Mouse (Mus musculus) cortical plate, adult 2 months (tissue): Measurements from ENCODE around the gene Tspear.

Source experiments
- CTCF ChIP-seq: fragments of 200-500 bp; IDR thresholded peaks from 2 replicates; pipeline ENCODE4 v1.5.1; 2011; ENCODE audit warnings: mild to moderate bottlenecking, control low read depth, low read length; ENCODE audit not compliant: insufficient read depth; ENCODE audit errors: extremely low read depth
- POLR2A ChIP-seq: fragments of 200-500 bp; IDR thresholded peaks from 2 replicates; pipeline ENCODE4 v1.6.1; 2011; ENCODE audit warnings: mild to moderate bottlenecking, low read length, control low read depth; ENCODE audit not compliant: insufficient read depth; ENCODE audit errors: extremely low read depth

DNA sequence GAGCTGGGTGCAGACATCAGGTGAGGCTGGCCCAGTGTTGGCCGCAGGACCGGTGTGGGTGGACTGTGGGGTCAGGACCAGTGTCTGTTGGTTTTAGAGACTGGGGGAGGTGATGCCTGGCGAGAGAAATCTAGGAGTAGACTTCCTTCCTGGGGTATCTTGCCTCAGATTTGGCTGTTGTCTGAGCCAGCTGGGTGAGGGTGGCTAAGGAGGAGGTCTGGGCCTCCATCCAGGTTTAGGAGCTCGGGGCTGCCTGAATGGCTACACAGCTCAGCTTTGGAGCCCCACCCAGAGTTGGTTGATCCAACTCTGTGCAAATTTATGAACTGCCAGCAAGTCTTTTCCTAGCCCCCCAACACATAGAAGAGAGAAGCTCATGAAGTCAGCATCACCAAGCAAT is 19.0 kb upstream of the Tspear start:
- TF ChIP-seq POLR2A (no peak), CTCF (no peak)
